Comparison of ENCODE assay signal across 8 mouse cellular contexts in genomic region chr7:4136771-4137531, GRCm38 (mm10). TPM values are rescaled to one million over a fixed set of nuclear protein-coding genes. Genes with fewer than 3 reads are reported as not detected.
A peak's percentile ranks its signal among the peaks of the same experiment; 100 is the strongest.
DNase-seq lines count a peak whose midpoint lies in the region; ATAC-seq lines count a peak whose summit lies in the region.

Gene Leng8 (plus strand): TSS chr7:4137039.

- peak within 1 kb of the TSS; percentile 76 for H3K9ac ChIP-seq in hindbrain, embryonic 15.5 days

- peak within 1 kb of the TSS; percentile 87 for H3K4me2 ChIP-seq in hindbrain, embryonic 15.5 days

- H3K27ac ChIP-seq in hindbrain, embryonic 15.5 days (replicated peaks): peak within 1 kb of the TSS; percentile 96

- under 1% methylated on average over 72 of the region's 78 CpGs for WGBS in hindbrain, embryonic 15.5 days

- DNase-seq in T-cell, adult 2 months (ENCODE audit: low spot score): peak; percentile 99
- peak; percentile 99 to 100 for DNase-seq in cerebellum, postnatal 36 days
- DNase-seq in frontal cortex, postnatal 36 days (ENCODE audit: low spot score in 2 of 2): peak; percentile 100
- DNase-seq in left cerebral cortex, adult 11 months (ENCODE audit: low spot score): peak; percentile 99
- peak; percentile 99 to 100 for DNase-seq in lung, postnatal 4 days
- DNase-seq in retina, postnatal 7 days (ENCODE audit: low read depth, low spot score): peak; percentile 97
- DNase-seq in urinary bladder, adult 2 months (ENCODE audit: low spot score): peak; percentile 99

- peaks cover 32% of the 10 kb centered on the region for H3K36me3 ChIP-seq in hindbrain, embryonic 15.5 days

- peaks cover 28% of the 10 kb centered on the region for H3K4me1 ChIP-seq in hindbrain, embryonic 15.5 days (replicated peaks)

- no peaks in the 10 kb centered on the region for H3K9me3 ChIP-seq in hindbrain, embryonic 15.5 days

- H3K4me3 ChIP-seq in hindbrain, embryonic 15.5 days: peak within 1 kb of the TSS; percentile 88

- H3K27me3 ChIP-seq in hindbrain, embryonic 15.5 days: no peaks in the 10 kb centered on the region

- ATAC-seq in hindbrain, embryonic 15.5 days (ENCODE audit: low FRiP score, low read depth): peak; percentile 98

RNA-seq across cellular contexts. Expression of gene Leng8, which starts in this region (rescaled TPM):
- polyA plus RNA-seq in hindbrain, embryonic 15.5 days (2015; fragmentation: Nextera tagmentation; extraction: Ambion mirVana): 83.6 and 97.5 TPM in 2 replicates
- polyA plus RNA-seq in urinary bladder, adult 2 months (2012; rRNA removed): 262 and 275 TPM in 2 replicates

Comparison
In these comparisons a context has a peak if more than half of its experiments do, and no peak if none do; other contexts are left out.
1. Peak in every context shown above with its lines: DNase-seq, ATAC-seq, H3K4me3 ChIP-seq and H3K27ac ChIP-seq.